Mouse (Mus musculus) ES-E14 (cell line): Measurements from ENCODE around the gene Klhl35.

Source experiments
- CHD2 ChIP-seq: IDR thresholded peaks from 2 replicates; pipeline ENCODE4 v1.6.1; 2014; ENCODE audit warnings: mild to moderate bottlenecking, low read depth, low read length, inconsistent platforms
- HCFC1 ChIP-seq: IDR thresholded peaks from 2 replicates; pipeline ENCODE4 v1.6.1; 2012; ENCODE audit warnings: low read length, inconsistent platforms, borderline replicate concordance; ENCODE audit not compliant: insufficient read depth
- MAFK ChIP-seq: IDR thresholded peaks from 2 replicates; pipeline ENCODE4 v1.6.1; 2014; ENCODE audit warnings: mild to moderate bottlenecking, low read depth, low read length, inconsistent platforms; ENCODE audit not compliant: insufficient read depth
- ZNF384 ChIP-seq: IDR thresholded peaks from 2 replicates; pipeline ENCODE4 v1.6.1; 2012; ENCODE audit warnings: low read depth, low read length, inconsistent platforms

GRCm38 (mm10) chr7:99483924-99484319, 18.1 kb downstream of the Klhl35 start:
- TF ChIP-seq CHD2 (no peak), ZNF384 (no peak), MAFK (no peak), HCFC1 (no peak)
